Mouse (Mus musculus): ENCODE measurements around the gene Focad. TPM values are rescaled to one million over a fixed set of nuclear protein-coding genes. Genes with fewer than 3 reads are reported as not detected.

Gene Focad
- polyA plus RNA-seq, 1 experiment from 2014 or later: 20.8 TPM

GRCm38 (mm10) chr4:88325392-88325791, 231.0 kb downstream of the Focad start:
- Histone ChIP-seq H3K27ac (ENCODE audit: low read depth) (no peak overlapping the region), H3K9ac (no peak overlapping the region), H3K36me3 (ENCODE audit: insufficient read depth) (no peaks in the 10 kb centered on the region), H3K27me3 (ENCODE audit: insufficient read depth, low read length) (no peaks in the 10 kb centered on the region), H3K9me3 (ENCODE audit: low read depth, low read length) (no peaks in the 10 kb centered on the region), H3K4me1 (ENCODE audit: insufficient read depth) (no peaks in the 10 kb centered on the region), H3K4me2 (no peak overlapping the region), H3K4me3 (ENCODE audit: low read depth, low read length) (no peak overlapping the region)
- 80% methylated on average over 5 of the region's 5 CpGs for WGBS
- DNase-seq (no peak), ATAC-seq (ENCODE audit: insufficient read depth) (no peak)
- no peak for TF ChIP-seq CTCF (IDR thresholded peaks at IDR 0.05; ENCODE audit: low read depth)

DNA sequence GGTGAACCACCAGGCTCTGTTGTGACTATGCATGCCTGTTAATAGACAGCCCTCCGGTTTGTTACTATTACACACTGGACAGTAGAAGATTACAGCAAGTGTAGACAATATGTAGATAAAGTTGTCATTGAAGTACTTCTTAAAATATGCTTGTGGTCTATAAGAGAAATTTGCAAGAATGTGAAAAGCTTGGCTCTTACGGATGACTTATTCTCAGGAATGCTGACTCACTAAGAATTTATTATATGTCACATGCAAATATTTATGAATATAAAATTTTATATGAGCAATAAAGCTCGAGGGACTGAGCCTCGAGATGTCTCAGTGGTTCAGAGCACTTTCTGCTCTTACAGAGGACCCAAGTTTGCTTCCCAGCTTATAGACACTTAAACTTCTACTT, 240.1 kb downstream of the Focad start:
- no peak overlapping the region for H3K4me2 ChIP-seq
- H3K27ac ChIP-seq (ENCODE audit: low read depth): no peak overlapping the region
- H3K4me3 ChIP-seq (ENCODE audit: low read depth, low read length): no peak overlapping the region
- TF ChIP-seq CTCF (IDR thresholded peaks at IDR 0.05; ENCODE audit: low read depth): no peak
- no peaks in the 10 kb centered on the region for H3K27me3 ChIP-seq (ENCODE audit: insufficient read depth, low read length)
- 50% methylated on average over 4 of the region's 4 CpGs for WGBS
- ATAC-seq (ENCODE audit: insufficient read depth) (no peak), DNase-seq (no peak)
- H3K9ac ChIP-seq: no peak overlapping the region
- no peaks in the 10 kb centered on the region for H3K4me1 ChIP-seq (ENCODE audit: insufficient read depth)
- no peaks in the 10 kb centered on the region for H3K9me3 ChIP-seq (ENCODE audit: low read depth, low read length)
- no peaks in the 10 kb centered on the region for H3K36me3 ChIP-seq (ENCODE audit: insufficient read depth)

GRCm38 (mm10) chr4:88336753-88337152, 242.3 kb downstream of the Focad start:
- Histone ChIP-seq H3K9me3 (ENCODE audit: low read depth, low read length) (no peaks in the 10 kb centered on the region), H3K4me2 (no peak overlapping the region), H3K9ac (no peak overlapping the region), H3K36me3 (ENCODE audit: insufficient read depth) (no peaks in the 10 kb centered on the region), H3K4me3 (ENCODE audit: low read depth, low read length) (no peak overlapping the region), H3K27me3 (ENCODE audit: insufficient read depth, low read length) (no peaks in the 10 kb centered on the region), H3K4me1 (ENCODE audit: insufficient read depth) (no peaks in the 10 kb centered on the region), H3K27ac (ENCODE audit: low read depth) (no peak overlapping the region)
- TF ChIP-seq CTCF (IDR thresholded peaks at IDR 0.05; ENCODE audit: low read depth): no peak
- DNase-seq: no peak
- ATAC-seq (ENCODE audit: insufficient read depth): no peak
- 67% methylated on average over 2 of the region's 2 CpGs for WGBS

DNA sequence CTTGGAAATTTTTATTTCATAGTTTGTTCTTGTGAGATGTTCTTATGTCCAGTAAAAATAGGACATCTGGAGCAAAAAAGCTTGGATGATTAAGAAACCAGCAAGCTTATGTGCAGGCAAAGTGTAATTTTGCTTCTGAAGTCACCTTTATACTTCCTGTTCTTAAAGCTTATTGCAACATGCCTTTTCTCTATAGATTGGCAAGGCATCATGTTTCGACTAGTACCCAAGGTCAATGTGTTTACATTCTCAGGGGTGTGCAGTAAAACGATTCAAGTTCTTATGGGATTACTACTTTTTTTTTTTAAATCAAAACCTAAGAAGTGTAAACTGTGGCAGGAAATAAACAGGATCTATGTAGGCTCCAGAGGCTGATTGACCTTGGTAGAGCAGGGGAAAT, 242.9 kb downstream of the Focad start:
- TF ChIP-seq CTCF (IDR thresholded peaks at IDR 0.05; ENCODE audit: low read depth): no peak
- Histone ChIP-seq H3K4me3 (ENCODE audit: low read depth, low read length) (no peak overlapping the region), H3K4me1 (ENCODE audit: insufficient read depth) (no peaks in the 10 kb centered on the region), H3K27ac (ENCODE audit: low read depth) (no peak overlapping the region), H3K36me3 (ENCODE audit: insufficient read depth) (no peaks in the 10 kb centered on the region), H3K27me3 (ENCODE audit: insufficient read depth, low read length) (no peaks in the 10 kb centered on the region), H3K4me2 (no peak overlapping the region), H3K9me3 (ENCODE audit: low read depth, low read length) (no peaks in the 10 kb centered on the region), H3K9ac (no peak overlapping the region)
- DNase-seq: no peak
- WGBS: 30% methylated on average over 2 of the region's 2 CpGs
- no peak for ATAC-seq (ENCODE audit: insufficient read depth)

DNA sequence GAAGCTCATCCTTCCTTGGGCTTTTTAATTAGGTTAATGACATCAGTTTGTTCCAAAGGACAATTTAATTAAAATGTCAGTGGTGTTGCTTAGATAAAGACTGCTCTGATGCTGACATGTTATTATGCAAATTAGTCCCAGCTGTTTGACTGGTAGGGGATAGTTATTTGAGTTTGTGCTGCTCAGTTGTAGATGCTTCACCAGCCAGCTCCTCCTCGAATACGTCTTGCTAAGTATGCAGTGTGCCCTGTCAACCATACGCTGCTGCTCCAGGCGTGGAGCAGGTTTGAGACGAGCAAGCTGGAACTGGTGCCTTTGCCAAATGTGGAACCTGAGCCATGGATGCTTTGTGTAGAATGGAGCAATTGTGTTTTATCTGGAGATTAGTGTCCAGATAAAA, 243.7 kb downstream of the Focad start:
- no peak for DNase-seq
- Histone ChIP-seq H3K4me1 (ENCODE audit: insufficient read depth) (no peaks in the 10 kb centered on the region), H3K27me3 (ENCODE audit: insufficient read depth, low read length) (no peaks in the 10 kb centered on the region), H3K9ac (no peak overlapping the region), H3K4me2 (no peak overlapping the region), H3K9me3 (ENCODE audit: low read depth, low read length) (no peaks in the 10 kb centered on the region), H3K4me3 (ENCODE audit: low read depth, low read length) (no peak overlapping the region), H3K36me3 (ENCODE audit: insufficient read depth) (no peaks in the 10 kb centered on the region), H3K27ac (ENCODE audit: low read depth) (no peak overlapping the region)
- 67% methylated on average over 5 of the region's 5 CpGs for WGBS
- ATAC-seq (ENCODE audit: insufficient read depth): no peak
- no peak for TF ChIP-seq CTCF (IDR thresholded peaks at IDR 0.05; ENCODE audit: low read depth)

DNA sequence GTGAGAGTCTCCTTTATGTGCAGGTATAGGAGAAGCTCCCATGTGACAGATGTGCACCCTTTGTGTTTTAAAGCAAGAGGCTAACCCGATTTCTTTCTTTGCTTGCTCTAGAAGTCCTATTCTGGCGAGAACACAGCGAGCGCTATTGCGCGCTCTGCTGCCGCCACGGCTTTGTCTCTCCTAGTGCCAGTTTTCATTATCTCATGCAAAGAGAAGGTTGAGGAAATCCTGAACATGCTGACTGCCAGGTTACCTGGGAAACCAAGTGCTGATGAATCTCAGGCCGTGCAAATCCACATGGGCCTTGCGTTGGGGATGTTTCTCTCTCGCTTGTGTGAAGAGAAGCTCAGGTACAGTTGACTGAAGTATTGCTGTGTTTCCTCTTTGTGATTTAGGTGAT, 250.0 kb downstream of the Focad start:
- Histone ChIP-seq H3K27ac (ENCODE audit: low read depth) (no peak overlapping the region), H3K4me1 (ENCODE audit: insufficient read depth) (no peaks in the 10 kb centered on the region), H3K27me3 (ENCODE audit: insufficient read depth, low read length) (no peaks in the 10 kb centered on the region), H3K9ac (no peak overlapping the region), H3K4me3 (ENCODE audit: low read depth, low read length) (no peak overlapping the region), H3K36me3 (ENCODE audit: insufficient read depth) (no peaks in the 10 kb centered on the region), H3K4me2 (no peak overlapping the region), H3K9me3 (ENCODE audit: low read depth, low read length) (no peaks in the 10 kb centered on the region)
- DNase-seq (no peak), ATAC-seq (ENCODE audit: insufficient read depth) (no peak)
- 93% methylated on average over 11 of the region's 11 CpGs for whole genome bisulfite sequencing
- TF ChIP-seq CTCF (IDR thresholded peaks at IDR 0.05; ENCODE audit: low read depth): no peak

DNA sequence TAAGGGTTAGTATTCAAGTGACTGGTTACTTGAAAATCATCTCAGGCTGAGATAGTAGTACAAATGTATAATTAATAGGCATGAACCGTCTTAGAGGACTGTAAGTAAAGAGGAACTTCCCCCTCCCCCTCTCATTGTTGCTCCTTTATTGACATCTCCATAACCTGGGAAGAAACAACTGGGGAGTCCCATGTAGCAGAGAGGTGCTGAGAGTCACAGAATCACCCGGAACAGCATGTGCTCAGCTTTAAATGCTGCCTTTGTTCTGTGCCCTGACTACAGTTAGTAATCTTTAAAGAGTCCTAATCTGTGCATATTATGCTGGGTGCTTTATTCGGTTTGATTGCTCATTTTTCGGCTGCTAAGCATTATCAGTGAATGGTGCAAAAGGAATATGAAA, 250.6 kb downstream of the Focad start:
- DNase-seq: no peak

DNA sequence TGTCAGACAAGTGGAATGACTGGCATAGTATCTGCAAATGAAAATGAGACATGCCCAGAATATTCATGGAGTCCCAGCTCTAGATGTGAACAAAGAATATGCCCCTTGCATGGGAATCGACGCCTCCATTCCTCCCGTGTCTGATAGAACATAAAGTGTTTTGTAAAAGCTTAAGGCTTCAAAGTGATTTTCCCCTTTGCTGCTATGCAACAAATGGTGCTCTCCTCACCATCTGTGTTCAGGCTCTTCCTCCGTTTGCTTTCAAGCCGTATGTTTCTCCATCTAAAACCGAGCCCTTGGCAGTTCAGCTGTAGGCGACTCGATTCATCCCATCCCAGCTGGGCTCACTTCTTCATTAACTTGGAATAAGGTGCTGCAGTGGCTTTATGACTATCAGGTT, 251.5 kb downstream of the Focad start:
- Histone ChIP-seq H3K27me3 (ENCODE audit: insufficient read depth, low read length) (no peaks in the 10 kb centered on the region), H3K4me2 (no peak overlapping the region), H3K9ac (no peak overlapping the region), H3K4me1 (ENCODE audit: insufficient read depth) (no peaks in the 10 kb centered on the region), H3K36me3 (ENCODE audit: insufficient read depth) (no peaks in the 10 kb centered on the region), H3K27ac (ENCODE audit: low read depth) (no peak overlapping the region), H3K4me3 (ENCODE audit: low read depth, low read length) (no peak overlapping the region), H3K9me3 (ENCODE audit: low read depth, low read length) (no peaks in the 10 kb centered on the region)
- ATAC-seq (ENCODE audit: insufficient read depth) (no peak), DNase-seq (no peak)
- no peak for TF ChIP-seq CTCF (IDR thresholded peaks at IDR 0.05; ENCODE audit: low read depth)
- 75% methylated on average over 8 of the region's 8 CpGs for WGBS

More for the DNA sequence above, 250.6 kb downstream of the Focad start:
- WGBS: 71% methylated on average over 4 of the region's 4 CpGs
- H3K36me3 ChIP-seq (ENCODE audit: insufficient read depth): no peaks in the 10 kb centered on the region
- no peaks in the 10 kb centered on the region for H3K9me3 ChIP-seq (ENCODE audit: low read depth, low read length)
- no peak overlapping the region for H3K4me2 ChIP-seq
- H3K4me3 ChIP-seq (ENCODE audit: low read depth, low read length): no peak overlapping the region
- no peak overlapping the region for H3K9ac ChIP-seq
- H3K27ac ChIP-seq (ENCODE audit: low read depth): no peak overlapping the region
- ATAC-seq (ENCODE audit: insufficient read depth): no peak
- TF ChIP-seq CTCF (IDR thresholded peaks at IDR 0.05; ENCODE audit: low read depth): no peak
- no peaks in the 10 kb centered on the region for H3K27me3 ChIP-seq (ENCODE audit: insufficient read depth, low read length)
- H3K4me1 ChIP-seq (ENCODE audit: insufficient read depth): no peaks in the 10 kb centered on the region

Data from lung, embryonic 14.5 days (tissue).